Comparison of ENCODE assay signal across 8 mouse cellular contexts in the genomic region with DNA sequence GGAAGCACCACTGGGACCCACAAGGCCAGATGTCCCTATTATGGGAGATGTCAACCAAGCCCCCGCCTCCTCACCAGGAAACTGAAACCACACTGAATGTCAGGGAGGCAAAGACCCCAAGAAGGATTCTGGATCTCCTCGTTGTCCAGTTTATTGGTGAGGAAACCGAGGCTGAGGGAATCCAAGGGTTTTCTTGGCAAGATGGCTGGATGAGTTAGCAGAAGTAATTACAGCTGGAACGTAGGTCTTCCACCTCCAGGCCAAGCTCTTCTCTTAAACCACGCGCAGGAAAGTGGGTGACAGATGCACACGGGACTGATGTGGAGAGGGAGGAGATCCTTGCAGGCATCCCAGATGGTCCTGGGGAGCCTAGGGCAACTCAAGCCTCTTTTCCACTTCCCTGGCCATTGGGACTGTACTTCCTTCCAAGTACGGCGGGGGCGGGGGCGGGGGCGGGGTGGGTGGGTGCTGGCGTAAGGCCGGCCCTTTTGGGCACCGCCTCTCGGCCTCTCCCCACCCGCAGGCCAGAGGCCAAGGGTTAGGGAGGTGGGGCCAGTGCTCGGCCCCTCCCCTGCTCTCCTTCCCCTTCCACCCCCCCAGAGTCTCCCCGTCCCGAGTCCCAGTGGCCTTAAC. TPM values are rescaled to one million over a fixed set of nuclear protein-coding genes. Genes with fewer than 3 reads are reported as not detected.
DNase-seq lines count a peak whose midpoint lies in the region; ATAC-seq lines count a peak whose summit lies in the region.

No protein-coding gene starts in this region.

- 0 out of 2 replicates have a peak, but pooled peaks cover 7% of the 10 kb centered on the region for H3K27me3 ChIP-seq in heart, embryonic 10.5 days (ENCODE audit: insufficient read depth, poor library complexity, severe bottlenecking)
- H3K27me3 ChIP-seq in embryonic facial prominence, embryonic 12.5 days = no peaks in the 10 kb centered on the region
- H3K27me3 ChIP-seq in limb, embryonic 11.5 days (ENCODE audit: control insufficient read depth, insufficient read depth, low read length) = no peaks in the 10 kb centered on the region
- no peaks in the 10 kb centered on the region for H3K27me3 ChIP-seq in neural tube, embryonic 12.5 days (replicated peaks)

- H3K27ac ChIP-seq in heart, embryonic 10.5 days = peak overlapping the region; percentile 87
- H3K27ac ChIP-seq in embryonic facial prominence, embryonic 12.5 days = no peak overlapping the region
- H3K27ac ChIP-seq in limb, embryonic 11.5 days (replicated peaks; ENCODE audit: low read depth, low read length) = no peak overlapping the region
- H3K27ac ChIP-seq in neural tube, embryonic 12.5 days = no peak overlapping the region

- ATAC-seq in embryonic facial prominence, embryonic 12.5 days (ENCODE audit: insufficient number of reproducible peaks, insufficient read depth, low FRiP score, low TSS enrichment) = peak; percentile 63
- ATAC-seq in limb, embryonic 11.5 days (ENCODE audit: insufficient number of reproducible peaks, low FRiP score, low TSS enrichment, low read depth) = peak; percentile 82; the same call in 1 of the 2 replicates
- no peak; the same call in 1 of the 2 replicates for ATAC-seq in neural tube, embryonic 12.5 days (ENCODE audit: low FRiP score, low read depth)

- DNase-seq in heart, embryonic 10.5 days (ENCODE audit: low spot score) = no peak
- DNase-seq in heart, postnatal 25 days (ENCODE audit: low spot score) = no peak
- DNase-seq in A20 (ENCODE audit: low read depth, low spot score) = peak; percentile 88
- no peak for DNase-seq in limb, embryonic 11.5 days (ENCODE audit: low spot score)
- DNase-seq in frontal cortex, postnatal 10 days (ENCODE audit: low spot score in 2 of 2) = no peak
- no peak for DNase-seq in layer of hippocampus, adult 18-20 months (ENCODE audit: low spot score in 2 of 2)

- intact Hi-C loops in heart, postnatal 25 days (cut with DNase I) = loop anchor here (2.0 to 10.0 kb wide), 6 partner anchors 37 to 435 kb away; no protein-coding TSS in a partner anchor

- WGBS in heart, embryonic 10.5 days = 10% methylated on average over 20 of the region's 20 CpGs
- WGBS in embryonic facial prominence, embryonic 12.5 days = 12% methylated on average over 20 of the region's 20 CpGs
- WGBS in limb, embryonic 11.5 days = 13% methylated on average over 20 of the region's 20 CpGs
- 11% methylated on average over 17 of the region's 20 CpGs for WGBS in neural tube, embryonic 12.5 days

- H3K4me2 ChIP-seq in embryonic facial prominence, embryonic 12.5 days (replicated peaks) = peak overlapping the region; percentile 92
- peak overlapping the region; percentile 93 for H3K4me2 ChIP-seq in limb, embryonic 11.5 days (ENCODE audit: low read depth, severe bottlenecking)
- peak overlapping the region; percentile 97 for H3K4me2 ChIP-seq in neural tube, embryonic 12.5 days (replicated peaks)

- peaks cover 29% of the 10 kb centered on the region for H3K4me1 ChIP-seq in heart, embryonic 10.5 days
- peaks cover 23% of the 10 kb centered on the region; the same call in 1 of the 2 replicates for H3K4me1 ChIP-seq in embryonic facial prominence, embryonic 12.5 days
- peaks cover 12% of the 10 kb centered on the region for H3K4me1 ChIP-seq in limb, embryonic 11.5 days (ENCODE audit: control insufficient read depth, insufficient read depth, low read length)
- H3K4me1 ChIP-seq in neural tube, embryonic 12.5 days = peaks cover 14% of the 10 kb centered on the region

- H3K36me3 ChIP-seq in heart, embryonic 10.5 days = no peaks in the 10 kb centered on the region
- H3K36me3 ChIP-seq in embryonic facial prominence, embryonic 12.5 days = no peaks in the 10 kb centered on the region
- no peaks in the 10 kb centered on the region for H3K36me3 ChIP-seq in limb, embryonic 11.5 days (ENCODE audit: control insufficient read depth, insufficient read depth, low read length)
- H3K36me3 ChIP-seq in neural tube, embryonic 12.5 days = no peaks in the 10 kb centered on the region

- H3K9ac ChIP-seq in embryonic facial prominence, embryonic 12.5 days = peak overlapping the region; percentile 72; the same call in 1 of the 2 replicates
- no peak overlapping the region for H3K9ac ChIP-seq in limb, embryonic 11.5 days (ENCODE audit: low read length)
- H3K9ac ChIP-seq in neural tube, embryonic 12.5 days = no peak overlapping the region

- peak overlapping the region; percentile 77 for H3K4me3 ChIP-seq in heart, embryonic 10.5 days
- H3K4me3 ChIP-seq in embryonic facial prominence, embryonic 12.5 days = peak overlapping the region; percentile 72
- peak overlapping the region; percentile 77 for H3K4me3 ChIP-seq in limb, embryonic 11.5 days (ENCODE audit: low read depth, low read length)
- peak overlapping the region; percentile 70 for H3K4me3 ChIP-seq in neural tube, embryonic 12.5 days

- H3K9me3 ChIP-seq in heart, embryonic 10.5 days = no peaks in the 10 kb centered on the region
- no peaks in the 10 kb centered on the region for H3K9me3 ChIP-seq in embryonic facial prominence, embryonic 12.5 days
- H3K9me3 ChIP-seq in limb, embryonic 11.5 days (ENCODE audit: control insufficient read depth, low read length) = no peaks in the 10 kb centered on the region
- no peaks in the 10 kb centered on the region for H3K9me3 ChIP-seq in neural tube, embryonic 12.5 days

RNA-seq across cellular contexts. Expression of gene Hpcal1, which starts 0.6 kb away (rescaled TPM):
- 18.4 and 25.4 TPM in 2 replicates for polyA plus RNA-seq in heart, embryonic 10.5 days (2016; fragmentation: Nextera tagmentation; extraction: Ambion mirVana)
- total RNA-seq in heart, postnatal 25 days (2021) = 10 to 100 TPM; 15.3 to 20.8 TPM
- 35.7 and 39.5 TPM in 2 replicates for polyA plus RNA-seq in embryonic facial prominence, embryonic 12.5 days (2016; fragmentation: Nextera tagmentation; extraction: Ambion mirVana)
- 29.5 and 31.1 TPM in 2 replicates for polyA plus RNA-seq in limb, embryonic 11.5 days (2014; fragmentation: Nextera tagmentation; extraction: Ambion mirVana)
- polyA plus RNA-seq in neural tube, embryonic 12.5 days (2016; fragmentation: Nextera tagmentation; extraction: Ambion mirVana) = 35.1 and 38.6 TPM in 2 replicates
- total RNA-seq in layer of hippocampus, adult 18-20 months (2021) = 10 to 100 TPM; 68.1 to 78.0 TPM
